Mouse (Mus musculus) erythroblast, embryonic 14.5 days (primary cell): ENCODE results near the gene Rhot2.

Experiments
- GATA1 ChIP-seq: IDR thresholded peaks from 2 replicates; pipeline ENCODE4 v1.6.1; 2012; ENCODE audit warnings: low read length, inconsistent platforms, mixed read lengths
- TAL1 ChIP-seq: IDR thresholded peaks from 3 replicates; pipeline ENCODE4 v1.6.1; 2012; ENCODE audit warnings: low read length, inconsistent platforms, mixed read lengths

DNA sequence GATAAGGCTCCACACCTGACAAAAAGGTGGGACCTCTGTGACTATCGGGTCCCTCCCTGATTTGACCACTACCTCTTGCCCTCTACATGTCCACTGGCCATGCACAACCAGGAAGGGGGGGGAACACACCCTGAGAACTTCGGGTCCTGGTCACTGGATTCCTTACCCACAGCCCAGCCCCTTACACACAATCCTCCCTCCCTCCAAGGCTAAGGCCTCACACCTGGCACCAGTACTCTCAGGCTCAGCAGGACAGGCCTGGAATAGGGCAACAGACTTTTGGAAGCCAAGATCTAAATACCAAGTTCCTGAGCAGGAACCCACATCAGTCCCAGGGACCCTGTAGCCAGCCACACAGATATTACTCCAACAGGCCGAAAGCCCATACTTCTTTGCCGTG is 5.7 kb downstream of the Rhot2 start:
- TF ChIP-seq GATA1 (no peak), TAL1 (no peak)
